Comparison of ENCODE assay signal across 10 mouse cellular contexts in the genomic region with DNA sequence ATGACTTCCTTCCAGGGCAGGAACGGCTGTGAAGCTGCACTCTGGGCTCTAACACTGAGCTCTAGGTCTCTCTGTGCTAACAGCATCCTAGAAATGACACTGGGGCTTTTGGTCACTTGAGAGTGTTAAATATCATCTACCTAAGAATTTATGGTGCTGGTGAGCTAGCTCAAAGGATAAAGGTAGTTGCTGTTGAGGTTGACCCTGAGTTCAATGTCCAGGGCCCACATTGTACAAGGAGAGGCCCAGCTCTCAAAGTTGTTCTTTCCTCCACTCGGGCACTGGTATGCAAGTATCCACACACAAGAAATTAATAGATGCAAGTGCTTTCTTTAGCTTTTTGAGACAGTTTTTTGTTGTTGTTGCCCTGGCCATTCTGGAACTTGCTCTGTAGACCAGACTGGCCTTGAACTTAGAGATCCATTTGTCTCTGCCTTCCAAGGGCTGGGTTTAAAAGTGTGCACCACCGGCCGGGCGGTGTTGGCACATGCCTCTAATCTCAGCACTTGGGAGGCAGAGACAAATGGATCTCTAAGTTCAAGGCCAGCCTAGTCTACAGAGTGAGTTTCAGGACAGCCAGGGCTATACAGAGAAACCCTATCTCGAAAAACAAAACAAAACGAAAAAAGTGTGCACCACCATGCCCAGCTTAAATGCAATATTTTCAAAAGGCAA.
"Had no signal": no experiment of that assay in that cellular context is flagged by ENCODE, and none has a peak within 500 bp of the region (broad histone marks: within the 10 kb centered on the region; RNA-seq: fewer than 3 reads in every experiment).

No protein-coding gene starts in this region.

- H3K27ac ChIP-seq: layer of hippocampus, adult 2 months; limb, embryonic 13.5 days; liver, embryonic 14.5 days; midbrain, embryonic 12.5 days; neural tube, embryonic 15.5 days had no signal

- H3K4me1 ChIP-seq: limb, embryonic 13.5 days; midbrain, embryonic 12.5 days; neural tube, embryonic 15.5 days had no signal

- H3K27me3 ChIP-seq: limb, embryonic 13.5 days; midbrain, embryonic 12.5 days; neural tube, embryonic 15.5 days had no signal

- H3K9ac ChIP-seq: limb, embryonic 13.5 days; liver, embryonic 14.5 days; midbrain, embryonic 12.5 days; neural tube, embryonic 15.5 days had no signal

- H3K4me3 ChIP-seq: layer of hippocampus, adult 2 months; limb, embryonic 13.5 days; midbrain, embryonic 12.5 days; neural tube, embryonic 15.5 days had no signal

- H3K4me2 ChIP-seq: limb, embryonic 13.5 days; midbrain, embryonic 12.5 days; neural tube, embryonic 15.5 days had no signal

- DNase-seq: left cerebral cortex, postnatal 4 days; lung, adult 18-20 months; right cerebral cortex, adult 18-20 months; right cerebral cortex, postnatal 25 days; thymus, postnatal 36 days had no signal

- H3K9me3 ChIP-seq: limb, embryonic 13.5 days; midbrain, embryonic 12.5 days; neural tube, embryonic 15.5 days had no signal
